Mouse (Mus musculus): ENCODE data around the gene Clip1.

DNA sequence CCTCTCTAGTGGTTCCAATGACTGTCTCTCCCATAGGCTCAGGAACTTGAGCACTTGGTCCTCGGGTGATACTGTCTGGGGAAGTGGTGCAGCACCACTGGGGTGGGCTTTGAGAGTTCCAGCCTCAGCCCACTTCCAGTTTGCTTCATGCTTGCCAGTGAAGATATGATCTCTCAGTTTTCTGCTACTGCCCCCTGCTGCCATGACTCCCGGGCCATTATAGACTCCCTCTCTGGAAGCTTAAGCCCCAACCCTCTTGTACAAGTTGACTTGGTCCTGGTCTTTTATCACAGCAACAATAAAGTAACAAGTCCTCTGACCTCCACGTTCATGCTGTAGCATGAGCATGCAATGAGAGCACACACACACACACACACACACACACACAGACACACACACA, 5.3 kb downstream of the Clip1 start:
- TF ChIP-seq POLR2A (IDR thresholded peaks at IDR 0.05; ENCODE audit: control insufficient read depth, low read depth, low read length) (no peak), CTCF (IDR thresholded peaks at IDR 0.05; ENCODE audit: control insufficient read depth, insufficient read depth, insufficient replicate concordance, low read depth, low read length) (no peak)
